Mouse (Mus musculus) 416B (cell line): ENCODE data around the gene Clstn2.

Experiments used
- DNase-seq: peaks from one replicate; pipeline ENCODE4 v3.0.0; 2011; ENCODE audit warnings: low read depth

Gene Clstn2

DNA sequence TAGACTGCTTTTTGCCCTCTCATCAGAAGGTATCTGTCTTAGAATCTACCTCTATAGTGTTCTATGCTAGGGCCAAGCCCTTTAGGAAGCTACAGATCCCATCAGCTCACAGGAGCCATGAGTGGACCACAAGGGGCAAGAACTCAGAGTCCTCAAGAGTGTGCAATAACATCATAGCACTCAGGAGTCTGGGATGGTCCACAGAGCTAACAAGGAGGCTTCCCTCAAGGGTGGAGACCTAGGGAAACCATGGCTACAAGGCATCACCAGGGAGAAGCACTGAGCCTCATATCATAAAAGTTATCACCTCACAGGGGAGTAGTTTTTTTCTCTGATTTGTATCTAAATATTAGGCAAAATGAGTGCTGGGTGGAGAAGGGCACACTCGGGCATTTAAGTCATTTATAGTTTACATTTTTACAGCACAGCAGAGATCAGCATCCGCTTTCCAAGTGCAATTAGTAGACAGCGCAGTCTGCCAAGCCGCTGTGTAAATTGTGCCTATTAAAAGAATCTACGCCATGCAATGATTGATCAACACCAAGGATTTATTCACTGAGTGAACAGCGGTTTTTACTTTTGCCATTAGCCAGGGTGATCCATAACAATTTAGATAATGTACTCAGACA, 82.5 kb downstream of the Clstn2 start:
- DNase-seq = no peak

DNA sequence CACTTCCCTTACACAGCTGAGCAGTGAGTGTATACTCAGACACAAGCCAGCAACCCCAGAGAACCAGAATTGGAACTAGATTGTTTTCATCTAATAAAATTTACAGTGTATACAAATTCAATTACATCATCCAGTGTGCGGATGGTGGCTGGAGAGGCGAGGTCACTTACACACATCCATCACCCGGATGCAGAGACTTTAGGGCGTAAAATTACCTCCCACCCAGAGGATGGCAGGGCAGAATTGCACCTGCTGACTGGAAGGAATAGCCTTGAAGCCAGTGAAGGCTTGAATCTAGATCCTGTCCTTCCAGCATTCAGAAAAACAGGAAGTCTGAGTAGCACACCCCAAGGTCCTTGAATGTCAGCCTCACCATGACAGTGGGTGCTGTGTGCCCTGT, 113.7 kb downstream of the Clstn2 start:
- DNase-seq = no peak

GRCm38 (mm10) chr9:97891415-97891814, 141.6 kb downstream of the Clstn2 start:
- no peak for DNase-seq

DNA sequence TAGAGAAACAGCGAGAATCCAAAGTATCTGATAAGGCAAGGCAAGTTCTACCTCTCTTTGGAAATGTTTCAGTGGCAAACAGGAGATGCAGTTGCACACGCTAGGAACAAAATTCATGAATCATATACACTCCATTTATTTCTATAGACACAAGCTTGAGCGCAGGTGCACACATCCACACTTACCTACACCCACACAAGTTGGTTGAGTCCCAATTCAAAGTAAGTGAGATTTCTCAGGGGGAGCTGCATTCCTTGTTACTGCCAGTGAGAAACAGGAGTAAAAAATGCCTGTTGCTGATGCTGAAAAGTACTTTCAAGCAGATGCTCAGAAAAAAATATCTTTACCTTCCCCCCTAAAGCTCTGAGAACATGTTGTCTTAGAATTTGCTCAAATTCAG, 149.6 kb downstream of the Clstn2 start:
- no peak for DNase-seq

GRCm38 (mm10) chr9:97867013-97867700, 165.8 kb downstream of the Clstn2 start:
- DNase-seq = no peak

- DNase-seq = no peak
Observed at GRCm38 (mm10) chr9:97852859-97853258, 180.1 kb downstream of the Clstn2 start.

DNA sequence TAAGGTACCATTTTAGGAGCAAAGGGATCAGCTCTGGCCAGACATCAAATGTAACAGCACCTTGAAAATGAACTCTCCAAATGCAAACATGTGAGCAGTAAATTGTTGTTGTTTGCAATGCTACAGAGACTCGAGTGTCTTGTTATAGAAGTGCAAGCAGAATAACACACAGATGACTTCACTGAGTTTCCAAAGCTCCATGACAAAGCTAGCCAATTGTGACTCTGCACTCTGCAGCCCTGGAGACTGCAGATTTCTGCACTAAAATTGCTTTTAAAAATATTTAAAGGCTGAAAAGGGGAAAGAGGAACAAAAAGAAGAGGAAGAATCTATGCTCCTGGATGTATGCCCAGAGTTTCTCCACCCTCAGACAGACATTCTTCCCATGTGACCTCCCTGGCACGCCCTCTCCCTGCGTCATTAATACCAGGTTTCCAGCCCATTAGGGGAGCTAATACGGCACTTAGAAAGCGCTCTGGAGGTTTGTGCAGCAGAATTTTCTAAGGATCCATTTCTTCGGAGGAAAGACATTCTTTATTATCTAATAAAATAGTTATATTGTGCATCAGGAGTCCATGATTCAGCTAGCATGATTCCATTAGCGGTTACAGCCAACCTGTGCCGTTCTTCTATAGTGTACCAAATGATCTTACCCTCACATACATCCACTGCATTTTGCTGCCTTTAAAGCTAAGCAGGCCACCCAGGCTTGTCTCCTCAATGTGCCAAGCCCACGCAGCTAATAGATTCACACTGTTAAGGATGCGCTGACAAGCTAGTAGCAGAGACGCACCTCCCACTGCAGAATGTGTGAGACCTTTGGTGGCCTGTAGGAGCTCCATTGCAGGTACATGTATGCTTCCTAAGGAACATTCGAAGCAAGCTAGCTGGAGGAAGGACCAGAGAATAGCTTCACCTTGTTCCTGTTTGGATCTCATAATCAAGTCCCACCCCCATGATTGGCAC, 184.8 kb downstream of the Clstn2 start:
- no peak for DNase-seq

- no peak for DNase-seq
Observed at GRCm38 (mm10) chr9:97842054-97842453, 190.9 kb downstream of the Clstn2 start.

- DNase-seq = no peak
Observed at GRCm38 (mm10) chr9:97831216-97831615, 201.8 kb downstream of the Clstn2 start.

DNA sequence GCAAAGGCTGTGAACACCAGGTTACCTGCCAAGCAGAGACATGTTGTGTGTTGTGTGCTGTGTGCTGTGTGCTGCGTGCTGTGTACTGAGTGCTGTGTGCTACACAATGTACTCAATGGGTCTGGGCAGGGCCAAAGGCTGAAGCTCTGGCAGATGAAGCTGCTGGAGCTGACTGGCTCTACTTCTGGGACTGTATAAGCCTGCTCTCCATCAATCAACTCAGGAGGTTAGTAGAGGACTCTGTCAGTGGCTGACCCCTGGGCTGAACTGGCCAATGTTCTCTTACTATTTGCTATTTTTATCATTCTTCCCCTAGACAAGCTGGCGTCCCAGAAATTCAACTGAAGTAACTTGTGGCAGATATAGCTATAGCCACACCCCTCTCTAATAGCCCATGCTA, 203.1 kb downstream of the Clstn2 start:
- no peak for DNase-seq

DNA sequence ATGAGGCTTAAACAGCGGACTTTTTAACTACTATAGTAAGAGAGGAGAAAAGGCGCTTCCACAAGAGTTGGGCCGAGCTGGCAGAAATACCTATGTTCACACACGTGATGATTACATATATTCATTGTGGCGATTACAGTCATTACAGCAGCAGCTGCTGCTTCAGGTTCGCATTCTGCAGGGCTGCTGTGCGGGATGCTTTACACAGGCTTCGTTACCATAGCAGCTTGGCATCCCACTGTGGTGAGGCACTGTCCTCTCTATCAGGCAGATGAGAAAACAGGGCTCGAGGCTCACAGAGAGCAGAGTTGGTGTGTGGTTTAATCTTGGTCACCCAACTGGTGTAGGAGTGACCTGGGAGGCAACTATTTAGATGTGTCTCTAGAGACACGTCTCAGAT, 205.3 kb downstream of the Clstn2 start:
- DNase-seq = no peak

GRCm38 (mm10) chr9:97826077-97826947, 206.7 kb downstream of the Clstn2 start:
- no peak for DNase-seq

DNA sequence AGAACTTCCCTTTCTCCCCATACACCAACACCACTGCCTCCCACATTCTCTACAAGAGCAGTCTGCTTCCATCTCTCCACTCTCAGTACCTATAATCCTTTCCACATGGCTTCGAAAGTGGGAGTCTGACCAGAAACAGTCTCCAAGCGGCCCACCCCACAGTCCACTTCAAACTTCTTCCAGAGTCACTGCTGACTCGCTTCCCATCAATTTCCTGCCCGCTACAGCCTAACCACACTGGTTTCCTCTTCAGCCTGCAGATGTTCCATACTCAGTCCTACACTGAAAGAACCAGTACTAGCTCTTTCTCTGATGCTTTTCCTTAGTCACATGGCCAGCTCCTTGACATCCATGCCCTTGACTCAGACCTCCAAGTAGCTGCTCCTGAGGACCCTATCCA, 215.9 kb downstream of the Clstn2 start:
- DNase-seq = peak; percentile 1

- no peak for DNase-seq
Observed at GRCm38 (mm10) chr9:97816143-97816805, 216.7 kb downstream of the Clstn2 start.

GRCm38 (mm10) chr9:97813157-97813556, 219.8 kb downstream of the Clstn2 start:
- DNase-seq = no peak

DNA sequence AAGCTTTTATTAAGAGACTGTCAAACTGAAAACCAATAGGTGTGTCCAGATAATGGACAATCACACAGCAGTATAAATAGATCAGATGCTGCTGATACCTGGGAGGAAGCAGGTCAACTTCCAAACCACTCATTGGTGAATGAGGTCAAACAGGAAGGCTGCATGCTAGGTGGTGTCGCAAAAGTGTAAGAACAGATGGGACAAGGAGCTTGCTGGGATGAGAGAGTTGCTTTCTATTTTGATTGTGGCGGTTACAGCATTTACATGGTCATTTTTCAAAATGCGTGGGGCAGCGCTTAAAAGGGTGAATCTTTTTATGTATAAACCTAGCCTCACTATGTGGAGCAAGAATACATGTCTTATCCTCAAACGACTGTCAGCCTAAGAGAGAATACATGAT, 225.9 kb downstream of the Clstn2 start:
- no peak for DNase-seq

GRCm38 (mm10) chr9:97793661-97794060, 239.3 kb downstream of the Clstn2 start:
- no peak for DNase-seq

DNA sequence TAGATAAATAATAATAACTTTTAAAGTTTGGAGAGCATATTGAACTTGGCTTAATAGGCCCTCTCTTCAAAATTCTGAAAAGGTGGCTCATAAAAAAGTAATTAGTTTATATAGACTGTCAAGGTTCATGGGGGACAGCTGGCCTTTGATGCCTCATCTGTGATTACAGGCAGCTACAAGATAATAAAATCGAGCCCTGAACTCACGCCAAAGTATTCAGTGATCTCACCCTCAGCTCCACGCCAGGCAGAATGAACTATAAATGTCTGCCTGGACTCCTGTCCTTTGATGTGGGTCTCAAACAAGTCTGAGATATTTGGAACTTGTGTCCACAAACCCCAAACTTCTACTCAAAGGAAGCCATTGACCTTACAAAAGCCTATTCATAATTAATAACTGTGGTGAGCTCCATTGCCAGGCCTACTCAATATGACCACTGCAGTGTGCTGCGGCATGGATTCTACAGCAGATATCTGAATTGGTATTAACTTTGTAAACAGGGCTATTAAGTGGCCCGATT, 244.8 kb downstream of the Clstn2 start:
- DNase-seq = no peak

DNA sequence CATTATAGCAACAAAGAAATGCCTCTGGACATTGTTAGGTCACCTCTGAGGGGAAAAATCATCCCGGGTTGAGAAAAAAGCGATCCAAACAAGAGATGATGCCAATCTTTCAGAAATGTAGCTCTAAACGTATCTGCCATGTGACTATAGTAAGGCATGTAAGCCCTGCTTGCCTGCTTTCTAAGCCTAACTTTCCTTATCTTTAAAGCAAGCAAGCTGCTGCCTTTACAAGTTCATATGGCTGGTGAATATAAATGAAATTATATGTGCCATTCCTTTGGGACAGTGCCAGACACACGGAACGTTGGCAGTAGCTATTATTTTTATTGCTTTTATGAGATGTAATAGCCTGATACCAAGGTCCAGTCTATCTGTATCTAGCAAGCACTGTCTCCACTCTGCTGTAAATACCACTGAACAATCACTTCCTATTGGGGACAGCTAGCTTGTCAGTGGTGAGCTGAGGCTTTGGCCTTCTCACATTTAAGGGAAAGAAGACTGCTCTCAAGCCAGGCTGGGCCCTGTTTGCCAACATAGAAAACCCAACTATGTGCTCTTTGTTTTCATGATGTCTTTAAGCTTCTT, 252.9 kb downstream of the Clstn2 start:
- DNase-seq = no peak

DNA sequence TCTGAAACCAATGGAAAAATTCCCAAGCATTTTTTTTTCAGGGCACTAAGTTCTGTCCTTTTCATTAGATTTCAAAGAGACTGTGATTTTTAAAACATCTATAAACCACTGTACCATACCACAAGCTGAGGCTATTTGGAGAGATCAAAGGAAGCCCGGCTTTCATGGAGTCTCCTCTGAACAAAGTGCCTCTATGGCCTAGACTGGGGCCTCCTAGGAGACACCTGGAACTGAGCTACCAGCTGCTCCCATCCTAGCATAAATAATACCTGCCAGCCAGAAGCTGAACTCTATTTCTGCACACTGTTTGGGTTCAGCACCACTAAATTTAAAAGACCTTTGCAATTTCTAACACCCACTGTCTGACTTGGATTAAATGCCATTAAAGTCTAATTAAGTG, 257.2 kb downstream of the Clstn2 start:
- no peak for DNase-seq

GRCm38 (mm10) chr9:97774991-97775390, 258.0 kb downstream of the Clstn2 start:
- DNase-seq = no peak
